Mouse (Mus musculus): Measurements from ENCODE around the gene Tmem270.

DNA sequence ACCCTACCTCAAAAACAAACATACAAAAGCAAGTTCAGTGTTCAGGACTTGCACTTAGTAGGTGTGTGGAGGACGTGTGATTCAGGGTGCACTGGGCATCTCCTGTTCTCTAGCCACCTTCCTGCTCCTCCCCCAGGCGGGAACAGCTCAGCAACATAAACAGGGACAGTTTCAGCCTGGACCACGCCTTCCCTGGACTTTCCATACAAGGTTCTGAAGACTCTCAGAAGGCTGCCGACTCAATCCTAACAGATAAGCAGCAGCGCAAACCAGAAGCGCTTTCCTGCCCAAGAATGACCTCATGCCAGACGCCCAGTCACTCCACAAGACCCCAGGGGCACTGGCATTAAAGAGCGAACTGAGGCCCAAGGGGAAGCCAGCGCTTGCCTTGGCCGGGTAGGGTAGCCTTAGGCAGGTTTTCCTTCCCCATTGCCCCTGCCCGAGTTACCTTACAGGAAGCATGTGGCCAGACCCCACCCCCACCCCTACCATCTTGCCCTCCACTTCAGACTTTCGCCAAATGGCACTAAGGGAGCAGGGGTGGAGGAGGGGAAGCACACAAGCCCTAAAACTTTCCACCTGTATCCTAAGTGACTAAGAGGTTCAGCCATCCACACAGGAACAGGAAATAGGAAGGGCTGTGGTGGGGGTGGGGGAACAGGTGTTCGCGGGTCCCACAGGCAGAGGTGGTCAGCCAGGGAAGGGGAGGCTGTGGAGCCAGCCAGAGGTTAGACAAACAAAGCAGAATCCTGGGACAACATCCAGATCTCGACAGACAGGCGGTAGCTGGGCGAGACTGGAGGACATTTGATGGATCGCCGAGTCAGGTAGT, 44.7 kb upstream of the Tmem270 start:
- TF ChIP-seq CHD1 (IDR thresholded peaks at IDR 0.05; ENCODE audit: low read depth, low read length) (no peak), MAFK (IDR thresholded peaks at IDR 0.05; ENCODE audit: borderline replicate concordance, low read depth, low read length) (no peak), GATA1 (IDR thresholded peaks at IDR 0.05; ENCODE audit: low read depth, low read length) (no peak), POLR2A (IDR thresholded peaks at IDR 0.05; ENCODE audit: control insufficient read depth in 1 of 2, insufficient read depth in 1 of 2, low read depth in 1 of 2, low read length in 2 of 2, poor library complexity in 1 of 2) (no peak), ETS1 (IDR thresholded peaks at IDR 0.05; ENCODE audit: low read depth, low read length) (no peak), ZKSCAN1 (IDR thresholded peaks at IDR 0.05; ENCODE audit: low read depth, low read length) (no peak), KAT2A (conservative IDR thresholded peaks at IDR 0.05; ENCODE audit: low read depth, low read length) (no peak), RCOR1 (IDR thresholded peaks at IDR 0.05; ENCODE audit: low read depth, low read length) (no peak)

Measured in MEL (cell line).